Mouse (Mus musculus) adrenal gland, postnatal 4 days (tissue): ENCODE results near the gene Rbsn. TPM values are rescaled to one million over a fixed set of nuclear protein-coding genes. Genes with fewer than 3 reads are reported as not detected.

Experiments used
- DNase-seq, 2 experiments: peaks; one replicate each; pipeline ENCODE4 v3.0.0; 2021 to 2022; ENCODE audit warnings: low spot score in 2 of 2, mixed read lengths in 2 of 2
- total RNA-seq, 2 experiments: library from RNA; stranded (reverse); gene quantifications; 2 replicates each; pipeline ENCODE4 v1.2.3; 2021

Rbsn gene
- total RNA-seq, 2 experiments from 2014 or later = 26.5 to 31.3 TPM

DNA sequence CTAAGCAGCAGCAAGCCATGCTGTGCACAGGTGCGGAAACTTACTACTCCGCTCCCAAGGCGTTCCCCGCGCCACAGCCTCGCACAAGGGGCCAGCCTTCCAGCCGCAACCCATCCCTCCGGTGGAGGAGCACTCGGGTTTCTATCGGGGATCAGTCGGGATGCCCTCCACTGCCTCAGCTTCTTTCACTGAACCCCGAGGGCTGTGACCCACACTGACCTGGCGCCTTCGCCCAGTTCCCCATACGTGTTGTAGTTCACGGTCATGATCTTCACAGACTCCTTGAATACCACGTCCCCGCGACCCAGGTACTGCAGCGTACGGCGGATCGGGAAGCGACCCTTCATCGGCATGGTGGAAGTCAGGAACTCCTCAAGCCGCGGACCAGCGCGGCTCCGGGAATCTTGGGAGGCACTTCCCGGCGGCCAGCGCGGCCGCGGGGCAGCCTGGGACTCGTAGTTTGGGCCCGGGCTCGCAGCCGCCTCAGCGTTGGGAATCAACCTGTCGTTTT is 31.0 kb downstream of the Rbsn start, which contains the start of gene Mrps25:
Gene Mrps25, minus strand, starts transcription at position 413 of the 511 bp plus-strand sequence.
- DNase-seq = peak; percentile 40 to 60

GRCm38 (mm10) chr6:92176450-92176849 is 38.3 kb downstream of the Rbsn start:
- no peak for DNase-seq

DNA sequence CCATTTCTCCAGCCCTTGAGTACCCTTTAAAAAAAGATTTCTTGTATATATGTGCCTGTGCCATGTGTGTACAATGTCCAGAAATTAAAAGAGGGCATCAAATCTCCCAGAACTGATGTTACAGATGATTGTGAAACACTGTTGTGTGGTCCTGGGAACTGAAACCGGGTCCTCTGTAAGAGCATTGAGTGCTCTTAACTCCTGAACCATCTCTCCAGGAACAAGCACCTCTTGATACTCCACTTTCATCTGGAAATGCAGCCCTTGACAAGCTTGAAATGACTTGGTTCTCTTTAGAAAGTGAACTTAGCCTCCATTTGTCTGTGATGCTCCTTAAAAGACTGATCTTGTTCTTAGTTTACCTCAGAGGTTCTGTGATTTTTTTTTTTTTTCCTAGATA is 52.0 kb downstream of the Rbsn start:
- DNase-seq = no peak

DNA sequence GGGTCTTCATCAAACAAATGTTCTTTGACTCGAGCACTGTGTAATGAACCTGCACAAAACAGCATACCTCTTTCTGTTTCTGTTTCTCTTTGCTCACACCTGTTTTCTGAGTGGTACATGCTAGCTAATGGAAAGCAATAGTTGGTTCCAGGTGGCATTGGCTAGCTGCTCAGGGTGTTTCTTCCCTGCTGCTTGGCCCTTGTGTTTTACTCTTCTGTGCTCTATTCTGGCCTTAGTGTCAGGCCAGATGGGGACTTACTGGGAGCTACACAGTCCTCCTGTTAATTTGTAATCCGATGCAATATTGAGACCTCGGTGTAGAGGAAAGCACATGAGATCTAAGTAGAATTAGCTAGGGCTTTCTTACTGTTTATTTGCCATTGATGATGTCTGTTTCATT is 55.9 kb downstream of the Rbsn start:
- DNase-seq = no peak

- DNase-seq = no peak
Observed at GRCm38 (mm10) chr6:92153774-92154173, 61.0 kb downstream of the Rbsn start.

GRCm38 (mm10) chr6:92145881-92146280 is 68.8 kb downstream of the Rbsn start:
- DNase-seq = no peak

Other genes starting within 250 kb of the Rbsn start
- gene Fgd5, start 236.0 kb downstream of the Rbsn start, total RNA-seq = 10 to 100 TPM; 23.7 to 25.8 TPM
- 10 to 100 TPM; 60.3 to 62.9 TPM for gene Nr2c2, start 123.5 kb downstream of the Rbsn start, total RNA-seq
- gene Mrps25, start 30.9 kb downstream of the Rbsn start, total RNA-seq = 10 to 100 TPM; 35.6 to 38.5 TPM
- gene Trh, start 29.7 kb upstream of the Rbsn start, total RNA-seq = under 1 TPM in 1 of 2 experiments, not detected in 1; 0.22 TPM